Mouse (Mus musculus): ENCODE results near the gene Guca1a.
A peak's percentile ranks its signal among the peaks of the same experiment; 100 is the strongest.

Guca1a gene

DNA sequence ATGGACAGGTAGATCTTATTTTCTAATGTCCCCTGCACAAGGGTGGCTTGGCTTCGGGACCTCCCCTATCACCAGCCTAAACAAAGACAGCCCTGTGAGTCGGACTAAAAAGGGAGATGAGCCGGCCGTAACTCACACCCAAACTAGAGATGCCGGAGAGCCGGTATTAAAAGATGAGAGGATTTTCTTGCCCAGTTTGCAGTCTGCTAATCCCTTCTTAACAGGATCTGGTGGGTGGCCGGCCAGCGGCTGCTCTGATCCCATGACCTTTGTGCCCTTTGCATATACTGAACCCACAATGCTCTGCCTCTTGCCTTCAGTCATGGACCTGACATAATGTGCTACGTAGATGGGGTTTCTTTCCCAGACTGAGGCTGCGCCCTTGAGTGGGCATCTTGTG, at the start of gene Guca1a:
Guca1a (minus strand) TSS at position 134 of the 400 bp plus-strand sequence.
- no peak within 1 kb of the TSS for H3K4me3 ChIP-seq (replicated peaks; ENCODE audit: low read length)
- TF ChIP-seq POU5F1 (IDR thresholded peaks at IDR 0.05; ENCODE audit: borderline replicate concordance, low read length): no peak
- TF ChIP-seq NANOG (IDR thresholded peaks at IDR 0.05; ENCODE audit: borderline replicate concordance, low read length): no peak
- no peak for TF ChIP-seq CTCF (conservative IDR thresholded peaks at IDR 0.05; ENCODE audit: low read length)
- H3K9me3 ChIP-seq (ENCODE audit: low read length): no peaks in the 10 kb centered on the region
- peaks cover 40% of the 10 kb centered on the region for H3K27me3 ChIP-seq (ENCODE audit: insufficient read depth, low read length)
- H3K36me3 ChIP-seq (ENCODE audit: insufficient read depth, low read length): no peaks in the 10 kb centered on the region
- peaks cover 12% of the 10 kb centered on the region for H3K4me1 ChIP-seq (replicated peaks; ENCODE audit: low read depth, low read length)

DNA sequence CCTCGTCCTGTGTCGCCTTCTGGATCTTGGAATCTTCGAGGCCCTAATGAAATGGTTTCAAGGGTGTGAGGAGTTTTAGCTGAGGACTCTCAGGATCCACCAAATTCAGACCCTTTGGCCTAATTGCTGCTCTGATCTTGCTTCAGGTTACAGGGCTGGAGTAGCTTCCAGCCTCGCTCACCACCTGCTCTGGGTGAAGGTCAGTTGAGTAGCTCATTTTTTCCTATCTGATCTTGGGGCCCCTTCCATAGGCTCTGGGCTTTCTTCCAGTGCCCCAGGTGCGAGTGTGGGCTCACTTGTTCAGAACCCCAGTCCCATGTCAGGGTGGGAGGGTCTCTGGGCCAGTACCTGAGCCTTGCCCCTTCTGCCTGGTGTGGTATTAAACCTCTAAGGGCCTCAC, 49.0 kb upstream of the Guca1a start:
- no peaks in the 10 kb centered on the region for H3K36me3 ChIP-seq (ENCODE audit: insufficient read depth, low read length)
- H3K9me3 ChIP-seq (ENCODE audit: low read length): no peaks in the 10 kb centered on the region
- no peak for TF ChIP-seq NANOG (IDR thresholded peaks at IDR 0.05; ENCODE audit: borderline replicate concordance, low read length)
- TF ChIP-seq POU5F1 (IDR thresholded peaks at IDR 0.05; ENCODE audit: borderline replicate concordance, low read length): no peak
- no peak for TF ChIP-seq CTCF (conservative IDR thresholded peaks at IDR 0.05; ENCODE audit: low read length)
- H3K27me3 ChIP-seq (ENCODE audit: insufficient read depth, low read length): no peaks in the 10 kb centered on the region; the same call in 1 of the 2 replicates
- H3K4me3 ChIP-seq (replicated peaks; ENCODE audit: low read length): 0 out of 2 replicates have a peak overlapping the region, but pooled peaks have one; percentile 2
- peaks cover 84% of the 10 kb centered on the region for H3K4me1 ChIP-seq (replicated peaks; ENCODE audit: low read depth, low read length)

DNA sequence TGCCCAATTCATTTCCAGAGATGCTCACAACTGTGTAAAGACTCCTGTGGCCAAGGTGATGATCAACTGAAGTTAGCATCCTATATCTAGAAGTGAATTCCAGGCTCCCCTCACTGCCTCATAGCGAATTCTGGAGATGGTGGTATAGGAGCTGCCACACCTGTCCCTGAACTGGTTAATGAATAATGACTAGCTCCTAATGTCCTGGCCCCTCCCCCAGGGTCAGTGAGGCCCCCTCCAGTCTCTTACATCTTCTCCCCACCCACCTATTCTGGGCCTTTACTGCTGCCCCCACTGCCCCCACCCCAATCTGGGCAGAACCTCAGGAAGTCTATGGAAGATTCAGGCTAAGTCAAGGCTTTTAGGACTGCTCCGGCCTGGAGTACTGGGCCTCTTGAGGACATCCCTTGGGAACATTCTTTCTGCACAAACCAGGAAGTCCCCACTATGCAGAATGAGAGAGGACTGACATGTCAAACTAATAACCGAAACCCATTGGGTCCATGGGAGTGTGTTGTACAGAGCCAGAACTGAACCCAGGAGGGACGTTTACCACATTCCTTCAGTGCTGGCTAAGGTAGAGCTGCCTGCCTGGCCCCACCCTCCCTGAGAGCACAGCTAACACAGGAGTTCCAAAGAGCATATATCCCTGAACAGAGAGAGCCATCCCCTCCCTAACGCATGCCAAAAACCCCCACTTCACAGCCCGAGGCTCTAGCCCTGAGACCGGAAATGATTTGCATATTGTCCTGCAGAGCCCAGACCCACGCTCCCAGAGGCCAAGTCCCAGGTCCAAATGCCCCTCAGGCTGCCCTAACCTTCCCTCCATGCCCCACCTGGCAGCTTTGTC, 48.4 kb upstream of the Guca1a start:
- Histone ChIP-seq H3K4me3 (replicated peaks; ENCODE audit: low read length) (no peak overlapping the region), H3K36me3 (ENCODE audit: insufficient read depth, low read length) (no peaks in the 10 kb centered on the region), H3K9me3 (ENCODE audit: low read length) (no peaks in the 10 kb centered on the region), H3K27me3 (ENCODE audit: insufficient read depth, low read length) (no peaks in the 10 kb centered on the region; the same call in 1 of the 2 replicates), H3K4me1 (replicated peaks; ENCODE audit: low read depth, low read length) (peaks cover 89% of the 10 kb centered on the region)
- TF ChIP-seq POU5F1 (IDR thresholded peaks at IDR 0.05; ENCODE audit: borderline replicate concordance, low read length) (no peak), NANOG (IDR thresholded peaks at IDR 0.05; ENCODE audit: borderline replicate concordance, low read length) (no peak), CTCF (conservative IDR thresholded peaks at IDR 0.05; ENCODE audit: low read length) (no peak)

DNA sequence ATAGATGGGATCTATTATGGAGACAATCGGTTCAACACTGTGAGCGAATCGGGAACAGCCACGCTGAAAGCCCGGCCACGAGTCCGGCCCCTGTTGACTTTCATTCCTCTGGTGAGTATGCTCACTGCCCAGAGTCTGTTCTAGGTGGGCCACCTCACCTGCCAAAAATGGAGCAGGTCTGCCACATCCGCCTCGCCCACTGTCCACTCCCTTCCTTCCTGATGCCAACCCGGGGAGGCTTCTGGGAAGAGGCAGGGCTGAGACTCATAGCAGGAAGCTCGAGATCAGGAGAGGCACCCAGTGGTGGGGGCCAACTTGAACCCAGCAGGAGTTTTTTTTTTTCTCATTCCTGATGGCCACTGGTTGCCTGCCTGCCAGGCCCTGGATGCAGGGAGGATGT, 46.2 kb upstream of the Guca1a start:
- H3K27me3 ChIP-seq (ENCODE audit: insufficient read depth, low read length): no peaks in the 10 kb centered on the region; the same call in 1 of the 2 replicates
- peaks cover 78% of the 10 kb centered on the region for H3K4me1 ChIP-seq (replicated peaks; ENCODE audit: low read depth, low read length)
- peak overlapping the region; percentile 59 for H3K4me3 ChIP-seq (replicated peaks; ENCODE audit: low read length)
- H3K9me3 ChIP-seq (ENCODE audit: low read length): no peaks in the 10 kb centered on the region
- TF ChIP-seq NANOG (IDR thresholded peaks at IDR 0.05; ENCODE audit: borderline replicate concordance, low read length): no peak
- H3K36me3 ChIP-seq (ENCODE audit: insufficient read depth, low read length): no peaks in the 10 kb centered on the region

DNA sequence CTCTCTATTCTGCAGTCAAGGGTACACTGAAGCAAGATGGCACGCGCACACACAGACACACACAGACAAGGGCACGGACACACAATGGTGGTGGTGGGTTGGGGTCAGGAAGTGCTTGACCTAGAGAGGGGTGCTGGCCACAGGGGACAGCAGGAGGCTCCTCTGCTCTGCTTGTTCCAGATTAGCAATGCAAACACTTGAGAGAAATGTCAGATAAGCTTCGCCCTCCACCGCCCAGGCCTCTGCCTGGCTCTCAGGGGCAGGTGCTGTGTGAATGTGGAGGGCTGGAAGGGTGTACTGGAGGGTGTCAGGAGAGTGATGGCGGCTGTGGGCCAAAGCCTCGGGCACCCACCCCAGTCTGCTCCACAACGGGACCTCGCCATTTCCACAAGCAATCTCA, 45.6 kb upstream of the Guca1a start:
- TF ChIP-seq NANOG (IDR thresholded peaks at IDR 0.05; ENCODE audit: borderline replicate concordance, low read length) (no peak), CTCF (conservative IDR thresholded peaks at IDR 0.05; ENCODE audit: low read length) (no peak), POU5F1 (IDR thresholded peaks at IDR 0.05; ENCODE audit: borderline replicate concordance, low read length) (no peak)
- Histone ChIP-seq H3K9me3 (ENCODE audit: low read length) (no peaks in the 10 kb centered on the region), H3K4me3 (replicated peaks; ENCODE audit: low read length) (peak overlapping the region; percentile 59), H3K4me1 (replicated peaks; ENCODE audit: low read depth, low read length) (peaks cover 78% of the 10 kb centered on the region), H3K27me3 (ENCODE audit: insufficient read depth, low read length) (no peaks in the 10 kb centered on the region; the same call in 1 of the 2 replicates), H3K36me3 (ENCODE audit: insufficient read depth, low read length) (no peaks in the 10 kb centered on the region)

DNA sequence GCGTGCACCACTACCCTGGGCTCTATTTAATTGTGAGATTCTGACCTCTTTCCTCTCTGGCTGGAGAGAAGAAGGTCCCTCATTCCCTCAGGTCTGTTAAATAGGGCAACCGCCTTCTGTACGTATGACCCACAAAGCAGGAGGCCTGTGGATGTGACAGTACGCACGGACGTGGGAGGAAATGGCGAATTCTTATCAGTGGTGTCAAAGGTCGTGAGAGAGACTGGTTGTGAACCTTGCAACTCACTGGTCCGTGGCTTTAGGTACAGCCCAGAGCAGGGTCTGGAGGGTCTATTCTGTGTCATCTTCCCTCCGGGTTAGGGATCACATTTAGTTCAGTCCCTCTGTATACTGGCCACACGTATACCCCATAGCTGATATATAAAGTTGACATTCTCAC, 45.1 kb upstream of the Guca1a start:
- peaks cover 77% of the 10 kb centered on the region for H3K4me1 ChIP-seq (replicated peaks; ENCODE audit: low read depth, low read length)
- no peaks in the 10 kb centered on the region; the same call in 1 of the 2 replicates for H3K27me3 ChIP-seq (ENCODE audit: insufficient read depth, low read length)
- no peaks in the 10 kb centered on the region for H3K36me3 ChIP-seq (ENCODE audit: insufficient read depth, low read length)
- no peak for TF ChIP-seq CTCF (conservative IDR thresholded peaks at IDR 0.05; ENCODE audit: low read length)
- TF ChIP-seq POU5F1 (IDR thresholded peaks at IDR 0.05; ENCODE audit: borderline replicate concordance, low read length): no peak
- no peak for TF ChIP-seq NANOG (IDR thresholded peaks at IDR 0.05; ENCODE audit: borderline replicate concordance, low read length)
- no peak overlapping the region for H3K4me3 ChIP-seq (replicated peaks; ENCODE audit: low read length)
- no peaks in the 10 kb centered on the region for H3K9me3 ChIP-seq (ENCODE audit: low read length)

DNA sequence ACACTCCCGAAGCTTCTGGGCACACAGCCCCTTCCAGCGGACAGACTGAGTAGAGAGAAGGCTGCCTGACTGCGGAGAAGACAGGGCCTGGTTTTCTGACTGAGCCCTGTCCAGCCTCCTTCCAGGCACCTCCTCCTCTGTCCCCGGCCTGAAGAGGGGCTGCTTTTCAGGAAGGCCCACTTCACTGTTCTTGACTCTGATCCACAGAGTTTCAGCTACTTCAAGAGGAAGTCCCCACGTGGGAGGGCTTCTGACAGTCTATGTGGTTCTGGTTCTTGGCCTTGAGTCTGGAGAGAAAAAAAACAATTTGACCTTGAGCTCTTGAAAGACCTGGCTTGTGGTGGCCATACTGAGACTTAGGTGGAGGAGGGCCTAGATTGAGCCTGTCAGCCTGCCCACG, 43.7 kb upstream of the Guca1a start:
- Histone ChIP-seq H3K36me3 (ENCODE audit: insufficient read depth, low read length) (no peaks in the 10 kb centered on the region), H3K27me3 (ENCODE audit: insufficient read depth, low read length) (peaks cover 4% of the 10 kb centered on the region), H3K9me3 (ENCODE audit: low read length) (no peaks in the 10 kb centered on the region), H3K4me1 (replicated peaks; ENCODE audit: low read depth, low read length) (peaks cover 77% of the 10 kb centered on the region), H3K4me3 (replicated peaks; ENCODE audit: low read length) (no peak overlapping the region)
- TF ChIP-seq POU5F1 (IDR thresholded peaks at IDR 0.05; ENCODE audit: borderline replicate concordance, low read length) (no peak), CTCF (conservative IDR thresholded peaks at IDR 0.05; ENCODE audit: low read length) (no peak), NANOG (IDR thresholded peaks at IDR 0.05; ENCODE audit: borderline replicate concordance, low read length) (no peak)

DNA sequence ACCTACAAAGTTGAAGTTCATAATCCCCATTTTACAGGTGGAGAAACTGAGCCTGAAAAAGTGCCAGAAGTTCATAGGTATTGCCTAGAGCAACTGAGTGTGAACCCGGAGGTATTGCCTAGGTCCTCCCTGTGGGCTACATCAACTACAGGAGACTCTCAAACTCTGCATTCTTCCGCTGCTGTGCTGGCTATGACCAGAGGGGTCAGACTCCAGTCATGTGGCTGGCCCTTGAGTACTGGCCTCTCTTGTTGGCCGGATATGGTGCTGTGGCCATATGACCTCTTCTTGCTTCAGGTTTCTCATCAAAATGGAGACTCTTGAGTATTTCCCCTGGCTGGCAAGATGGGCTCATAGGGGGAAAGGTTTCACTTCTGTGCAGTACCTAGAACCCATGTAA, 41.9 kb upstream of the Guca1a start:
- no peaks in the 10 kb centered on the region for H3K9me3 ChIP-seq (ENCODE audit: low read length)
- H3K4me3 ChIP-seq (replicated peaks; ENCODE audit: low read length): no peak overlapping the region
- no peak for TF ChIP-seq POU5F1 (IDR thresholded peaks at IDR 0.05; ENCODE audit: borderline replicate concordance, low read length)
- TF ChIP-seq CTCF (conservative IDR thresholded peaks at IDR 0.05; ENCODE audit: low read length): no peak
- no peak for TF ChIP-seq NANOG (IDR thresholded peaks at IDR 0.05; ENCODE audit: borderline replicate concordance, low read length)
- H3K36me3 ChIP-seq (ENCODE audit: insufficient read depth, low read length): no peaks in the 10 kb centered on the region
- peaks cover 78% of the 10 kb centered on the region for H3K4me1 ChIP-seq (replicated peaks; ENCODE audit: low read depth, low read length)
- H3K27me3 ChIP-seq (ENCODE audit: insufficient read depth, low read length): peaks cover 22% of the 10 kb centered on the region
